Mouse (Mus musculus): ENCODE results near the gene Lypd4. TPM values are rescaled to one million over a fixed set of nuclear protein-coding genes. Genes with fewer than 3 reads are reported as not detected.
"Not testable (repeated sequence)": the region's sequence is repeated elsewhere in the genome, so short reads cannot be mapped to it uniquely, and the experiment has no call there.

Gene Lypd4
- polyA plus RNA-seq, 1 experiment from 2014 or later = not detected

DNA sequence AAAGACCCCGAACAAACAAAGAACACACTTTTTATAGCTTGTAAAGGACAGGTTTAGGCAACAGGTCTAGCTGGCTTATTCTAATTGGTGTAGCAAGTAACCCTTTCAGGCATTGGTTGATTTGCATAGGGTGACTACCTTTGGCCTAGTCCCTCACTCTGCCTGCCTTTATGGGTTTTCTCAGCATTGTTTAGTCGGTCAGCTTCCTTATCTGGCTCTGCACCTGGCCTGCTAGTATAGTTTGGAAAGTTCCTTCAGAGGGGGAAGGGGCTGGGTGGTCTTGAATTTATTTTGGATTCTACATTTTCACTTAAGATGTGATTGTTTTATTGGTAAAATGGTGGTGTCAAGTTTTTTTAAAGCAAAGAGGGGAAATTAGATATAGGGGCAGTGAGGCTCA is 23.2 kb downstream of the Lypd4 start:
- H3K27ac ChIP-seq (ENCODE audit: poor library complexity, severe bottlenecking); H3K4me1 ChIP-seq (replicated peaks); H3K36me3 ChIP-seq; H3K4me2 ChIP-seq; H3K9ac ChIP-seq; H3K27me3 ChIP-seq (replicated peaks); H3K9me3 ChIP-seq (replicated peaks); H3K4me3 ChIP-seq; ATAC-seq (ENCODE audit: insufficient number of reproducible peaks, low FRiP score): not testable (repeated sequence)
- 28% methylated on average over 2 of the region's 2 CpGs for WGBS

- Histone ChIP-seq H3K36me3 (no peaks in the 10 kb centered on the region), H3K4me1 (replicated peaks) (0 out of 2 replicates have a peak, but pooled peaks cover 4% of the 10 kb centered on the region), H3K4me2 (no peak overlapping the region), H3K27ac (ENCODE audit: poor library complexity, severe bottlenecking) (no peak overlapping the region), H3K9ac (no peak overlapping the region), H3K9me3 (replicated peaks) (no peaks in the 10 kb centered on the region), H3K27me3 (replicated peaks) (no peaks in the 10 kb centered on the region; the same call in 1 of the 2 replicates), H3K4me3 (no peak overlapping the region)
- WGBS = 2% methylated on average over 6 of the region's 6 CpGs
- ATAC-seq (ENCODE audit: insufficient number of reproducible peaks, low FRiP score) = peak; percentile 72
Observed at GRCm38 (mm10) chr7:24845713-24846112, 24.0 kb downstream of the Lypd4 start.

- H3K4me2 ChIP-seq = no peak overlapping the region
- no peaks in the 10 kb centered on the region for H3K9me3 ChIP-seq (replicated peaks)
- no peaks in the 10 kb centered on the region for H3K36me3 ChIP-seq
- no peaks in the 10 kb centered on the region; the same call in 1 of the 2 replicates for H3K27me3 ChIP-seq (replicated peaks)
- H3K27ac ChIP-seq (ENCODE audit: poor library complexity, severe bottlenecking) = no peak overlapping the region
- H3K4me1 ChIP-seq (replicated peaks) = 0 out of 2 replicates have a peak, but pooled peaks cover 3% of the 10 kb centered on the region
- no peak overlapping the region for H3K9ac ChIP-seq
- ATAC-seq (ENCODE audit: insufficient number of reproducible peaks, low FRiP score) = no peak
- 75% methylated on average over 9 of the region's 9 CpGs for WGBS
- H3K4me3 ChIP-seq = no peak overlapping the region
Observed at GRCm38 (mm10) chr7:24845181-24845580, 24.6 kb downstream of the Lypd4 start.

DNA sequence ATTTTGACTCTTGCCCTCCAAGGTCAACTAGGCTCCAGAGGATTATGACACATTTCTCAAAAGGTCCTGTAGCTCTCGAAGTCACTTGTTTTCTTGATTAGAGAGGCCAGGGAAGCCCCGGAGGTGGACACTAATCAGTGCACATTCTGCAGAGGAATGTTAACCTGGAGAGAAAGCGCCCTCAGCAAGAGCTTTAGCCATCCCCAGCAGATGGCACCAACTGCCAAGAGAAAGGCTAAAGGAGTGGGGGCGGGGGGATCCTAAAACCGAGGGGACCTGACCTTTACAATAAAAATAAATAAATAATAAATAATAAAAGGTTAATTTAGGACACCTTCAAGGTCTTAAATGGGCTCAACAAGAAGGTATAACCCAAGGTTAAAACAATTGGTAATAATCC is 25.6 kb downstream of the Lypd4 start:
- Histone ChIP-seq H3K27ac (ENCODE audit: poor library complexity, severe bottlenecking) (no peak overlapping the region), H3K9ac (no peak overlapping the region), H3K27me3 (replicated peaks) (no peaks in the 10 kb centered on the region; the same call in 1 of the 2 replicates), H3K4me2 (no peak overlapping the region), H3K36me3 (no peaks in the 10 kb centered on the region), H3K4me1 (replicated peaks) (0 out of 2 replicates have a peak, but pooled peaks cover 3% of the 10 kb centered on the region), H3K9me3 (replicated peaks) (no peaks in the 10 kb centered on the region), H3K4me3 (no peak overlapping the region)
- WGBS = 43% methylated on average over 5 of the region's 5 CpGs
- no peak for ATAC-seq (ENCODE audit: insufficient number of reproducible peaks, low FRiP score)

DNA sequence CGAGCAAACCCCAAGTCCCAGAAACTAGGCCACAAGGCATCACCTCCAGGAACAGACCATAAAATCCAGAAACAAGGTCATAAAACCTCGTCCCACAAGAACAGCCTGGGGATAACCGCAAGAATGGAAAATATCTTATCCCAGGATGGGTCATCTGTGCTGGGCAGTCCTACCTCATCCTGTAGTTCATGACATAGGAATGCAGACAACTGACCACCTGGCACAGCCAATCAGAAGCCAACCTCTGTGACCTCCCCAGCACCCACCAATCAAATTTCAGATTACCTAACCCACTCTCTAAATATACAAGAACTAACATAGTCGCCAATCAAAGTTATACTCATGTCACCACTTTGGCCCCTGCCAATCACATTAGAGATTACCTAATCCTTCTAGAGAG is 28.7 kb downstream of the Lypd4 start:
- no peaks in the 10 kb centered on the region for H3K9me3 ChIP-seq (replicated peaks)
- no peak overlapping the region for H3K4me2 ChIP-seq
- no peak for ATAC-seq (ENCODE audit: insufficient number of reproducible peaks, low FRiP score)
- no peaks in the 10 kb centered on the region; the same call in 1 of the 2 replicates for H3K27me3 ChIP-seq (replicated peaks)
- 73% methylated on average over 4 of the region's 4 CpGs for WGBS
- H3K4me1 ChIP-seq (replicated peaks) = 0 out of 2 replicates have a peak, but pooled peaks cover 3% of the 10 kb centered on the region
- H3K27ac ChIP-seq (ENCODE audit: poor library complexity, severe bottlenecking) = no peak overlapping the region
- no peak overlapping the region for H3K9ac ChIP-seq
- no peak overlapping the region for H3K4me3 ChIP-seq
- H3K36me3 ChIP-seq = no peaks in the 10 kb centered on the region

DNA sequence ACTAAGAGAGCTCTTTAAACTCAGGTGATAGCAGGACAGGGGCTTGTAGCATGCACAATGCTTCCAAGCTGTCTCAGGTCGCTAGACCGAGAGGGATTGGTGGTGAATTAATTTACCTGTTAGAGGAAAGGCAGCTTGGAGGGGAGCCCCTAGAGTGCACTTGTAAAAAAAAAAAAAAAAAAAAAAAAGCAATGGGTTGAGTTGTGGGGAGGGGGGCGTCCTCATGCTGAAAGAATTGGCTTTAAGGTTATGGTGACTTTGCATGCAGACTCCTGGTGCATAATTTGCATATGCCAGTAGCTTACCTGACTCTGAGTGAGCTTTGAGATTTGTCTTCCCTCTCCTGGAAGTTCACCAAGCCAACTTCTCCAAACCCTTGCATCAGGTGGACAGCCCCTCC is 29.4 kb downstream of the Lypd4 start:
- 53% methylated on average over 3 of the region's 3 CpGs for WGBS
- ATAC-seq (ENCODE audit: insufficient number of reproducible peaks, low FRiP score) = no peak
- H3K27ac ChIP-seq (ENCODE audit: poor library complexity, severe bottlenecking) = no peak overlapping the region

GRCm38 (mm10) chr7:24839410-24839808 is 30.3 kb downstream of the Lypd4 start:
- Histone ChIP-seq H3K4me1 (replicated peaks) (no peaks in the 10 kb centered on the region), H3K4me2 (no peak overlapping the region), H3K36me3 (no peaks in the 10 kb centered on the region), H3K9me3 (replicated peaks) (no peaks in the 10 kb centered on the region), H3K27me3 (replicated peaks) (no peaks in the 10 kb centered on the region; the same call in 1 of the 2 replicates), H3K9ac (no peak overlapping the region), H3K4me3 (no peak overlapping the region), H3K27ac (ENCODE audit: poor library complexity, severe bottlenecking) (no peak overlapping the region)
- 70% methylated on average over 8 of the region's 8 CpGs for WGBS
- ATAC-seq (ENCODE audit: insufficient number of reproducible peaks, low FRiP score) = no peak

More for the DNA sequence above, 29.4 kb downstream of the Lypd4 start:
- Histone ChIP-seq H3K9me3 (replicated peaks) (no peaks in the 10 kb centered on the region), H3K27me3 (replicated peaks) (no peaks in the 10 kb centered on the region; the same call in 1 of the 2 replicates), H3K4me1 (replicated peaks) (no peaks in the 10 kb centered on the region), H3K9ac (no peak overlapping the region), H3K4me2 (no peak overlapping the region), H3K36me3 (no peaks in the 10 kb centered on the region), H3K4me3 (no peak overlapping the region)

DNA sequence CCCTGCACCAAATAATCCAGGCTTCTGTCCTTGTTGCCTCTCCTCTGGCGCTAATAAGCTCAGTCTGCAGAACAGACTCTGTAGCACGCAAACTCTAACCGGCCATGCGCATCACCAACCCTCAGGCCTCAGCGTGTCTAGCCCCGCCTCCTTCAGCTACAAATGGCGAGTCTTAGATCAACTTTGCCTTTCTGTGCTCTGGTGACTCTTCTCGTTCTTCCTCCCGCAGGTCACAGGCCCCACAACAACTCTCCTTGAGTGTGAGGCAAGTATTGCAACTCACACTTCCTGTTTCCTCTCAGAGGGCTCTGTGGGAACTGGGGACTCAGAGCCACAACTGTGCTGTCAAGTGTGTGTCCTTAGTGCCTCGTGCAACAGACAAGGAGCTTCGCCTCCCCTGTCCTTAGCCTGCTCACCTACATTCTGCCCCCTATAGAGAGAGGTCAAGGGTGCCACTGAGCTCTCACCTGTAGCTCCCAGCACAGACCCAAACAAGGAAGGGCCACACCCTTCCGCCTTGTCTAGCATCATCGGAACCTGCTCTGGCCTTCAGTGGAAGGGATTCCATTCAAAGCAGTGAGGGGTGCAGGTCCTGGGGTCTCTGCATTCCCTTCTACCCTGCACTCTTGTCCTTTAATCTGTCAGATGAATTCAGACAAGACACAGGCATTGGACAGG is 30.9 kb downstream of the Lypd4 start:
- not testable (repeated sequence) for H3K9me3 ChIP-seq (replicated peaks); H3K27me3 ChIP-seq (replicated peaks); H3K9ac ChIP-seq; H3K27ac ChIP-seq (ENCODE audit: poor library complexity, severe bottlenecking); H3K36me3 ChIP-seq; H3K4me2 ChIP-seq; ATAC-seq (ENCODE audit: insufficient number of reproducible peaks, low FRiP score); H3K4me1 ChIP-seq (replicated peaks); H3K4me3 ChIP-seq
- WGBS = 65% methylated on average over 12 of the region's 13 CpGs

DNA sequence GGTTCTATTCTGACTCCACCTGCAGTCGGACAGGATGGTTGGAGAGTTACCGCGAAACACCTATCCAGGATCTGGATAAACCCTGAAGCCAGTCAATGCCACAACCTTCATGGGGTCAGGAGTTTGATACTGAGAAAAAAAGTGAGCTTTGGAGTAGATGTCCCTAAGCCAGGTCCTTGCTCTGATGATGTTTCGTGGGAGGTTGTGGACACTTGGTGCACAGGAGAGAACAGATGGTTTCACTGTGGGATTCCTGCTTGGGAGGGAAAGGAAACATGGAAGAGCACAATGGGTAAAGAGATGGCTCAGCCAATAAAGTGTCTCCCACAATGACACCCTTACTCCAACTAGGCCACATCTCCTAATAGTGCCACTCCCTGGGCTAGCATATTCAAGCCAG is 42.6 kb downstream of the Lypd4 start:
- Histone ChIP-seq H3K9me3 (replicated peaks) (0 out of 2 replicates have a peak, but pooled peaks cover 3% of the 10 kb centered on the region), H3K4me2 (no peak overlapping the region), H3K4me3 (no peak overlapping the region), H3K27me3 (replicated peaks) (peaks cover 5% of the 10 kb centered on the region; the same call in 1 of the 2 replicates), H3K4me1 (replicated peaks) (no peaks in the 10 kb centered on the region), H3K9ac (no peak overlapping the region), H3K27ac (ENCODE audit: poor library complexity, severe bottlenecking) (no peak overlapping the region), H3K36me3 (no peaks in the 10 kb centered on the region)
- ATAC-seq (ENCODE audit: insufficient number of reproducible peaks, low FRiP score) = no peak
- WGBS = 83% methylated on average over 4 of the region's 4 CpGs

DNA sequence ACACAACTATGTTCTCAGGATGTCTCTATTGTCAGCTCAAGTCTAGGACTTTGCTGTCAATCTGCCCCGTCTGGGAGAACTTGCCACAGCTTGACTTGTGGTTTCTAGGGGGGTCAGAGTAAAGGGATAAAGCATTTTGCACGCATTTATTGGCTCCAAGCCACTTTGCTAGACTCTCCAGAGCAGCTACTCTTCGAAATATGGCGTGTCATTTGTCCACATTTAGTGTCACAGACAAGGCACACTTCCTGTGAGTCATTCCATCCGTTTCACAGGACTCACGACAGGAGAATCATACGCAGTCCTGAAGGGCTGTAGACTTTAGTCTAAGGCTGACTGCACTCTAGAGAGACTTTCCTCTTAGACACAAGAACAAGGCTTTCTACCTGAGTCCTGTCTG is 45.3 kb downstream of the Lypd4 start:
- no peaks in the 10 kb centered on the region for H3K9me3 ChIP-seq (replicated peaks)

DNA sequence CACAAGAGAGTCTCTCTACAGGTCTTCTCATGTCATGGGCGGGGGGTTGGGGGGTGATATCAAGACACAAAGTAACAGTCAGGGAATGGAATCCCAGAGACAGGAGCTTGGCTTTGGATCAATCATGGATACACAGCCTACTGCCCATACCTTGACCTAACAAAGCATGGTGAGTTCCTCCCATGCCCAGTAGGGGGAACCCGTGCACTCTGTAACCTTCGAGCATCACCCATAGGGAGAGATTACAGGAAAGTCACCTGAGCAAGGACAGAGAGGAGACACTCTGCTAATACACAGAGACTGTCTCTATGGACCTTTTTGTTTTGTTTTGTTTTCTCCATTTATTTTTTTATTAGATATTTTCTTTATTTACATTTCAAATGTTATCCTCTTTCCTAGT is 52.2 kb downstream of the Lypd4 start:
- 1% methylated on average over 3 of the region's 3 CpGs for WGBS
- ATAC-seq (ENCODE audit: insufficient number of reproducible peaks, low FRiP score) = 0 out of 2 replicates have a peak, but pooled peaks have one; percentile 57

More for the DNA sequence above, 45.3 kb downstream of the Lypd4 start:
- Histone ChIP-seq H3K27ac (ENCODE audit: poor library complexity, severe bottlenecking) (no peak overlapping the region), H3K36me3 (no peaks in the 10 kb centered on the region), H3K4me3 (no peak overlapping the region), H3K27me3 (replicated peaks) (peaks cover 5% of the 10 kb centered on the region; the same call in 1 of the 2 replicates), H3K4me2 (no peak overlapping the region), H3K4me1 (replicated peaks) (no peaks in the 10 kb centered on the region), H3K9ac (no peak overlapping the region)
- ATAC-seq (ENCODE audit: insufficient number of reproducible peaks, low FRiP score) = no peak
- 54% methylated on average over 7 of the region's 7 CpGs for WGBS

More for the DNA sequence above, 52.2 kb downstream of the Lypd4 start:
- no peaks in the 10 kb centered on the region for H3K4me1 ChIP-seq (replicated peaks)
- no peak overlapping the region for H3K9ac ChIP-seq
- no peaks in the 10 kb centered on the region for H3K36me3 ChIP-seq
- no peaks in the 10 kb centered on the region for H3K9me3 ChIP-seq (replicated peaks)
- no peak overlapping the region for H3K4me2 ChIP-seq
- no peak overlapping the region for H3K27ac ChIP-seq (ENCODE audit: poor library complexity, severe bottlenecking)
- 0 out of 2 replicates have a peak, but pooled peaks cover 1% of the 10 kb centered on the region for H3K27me3 ChIP-seq (replicated peaks)
- no peak overlapping the region for H3K4me3 ChIP-seq
